Mouse (Mus musculus) cerebellum, adult 11 months (tissue): ENCODE measurements around the gene Clptm1l.

Experiments used
- DNase-seq: peaks from one replicate; pipeline ENCODE4 v3.0.0; 2022

Clptm1l gene

GRCm38 (mm10) chr13:73603522-73604155 is at the start of gene Clptm1l:
Gene Clptm1l, plus strand, starts transcription at chr13:73604006.
- peak; percentile 97 for DNase-seq

GRCm38 (mm10) chr13:73564201-73564600 is 39.6 kb upstream of the Clptm1l start:
- no peak for DNase-seq

GRCm38 (mm10) chr13:73575051-73575450 is 28.8 kb upstream of the Clptm1l start:
- no peak for DNase-seq

- DNase-seq = no peak
Observed at GRCm38 (mm10) chr13:73577277-73577676, 26.5 kb upstream of the Clptm1l start.

- DNase-seq = no peak
Observed at GRCm38 (mm10) chr13:73591488-73591887, 12.3 kb upstream of the Clptm1l start.

GRCm38 (mm10) chr13:73592546-73592945 is 11.3 kb upstream of the Clptm1l start:
- DNase-seq = no peak

- DNase-seq = no peak
Observed at GRCm38 (mm10) chr13:73596276-73596675, 7.5 kb upstream of the Clptm1l start.

- DNase-seq = no peak
Observed at GRCm38 (mm10) chr13:73600217-73600616, 3.6 kb upstream of the Clptm1l start.

- no peak for DNase-seq
Observed at GRCm38 (mm10) chr13:73603046-73603445, 760 bp upstream of the Clptm1l start.

- DNase-seq = no peak
Observed at GRCm38 (mm10) chr13:73604156-73604957, 551 bp downstream of the Clptm1l start.

- no peak for DNase-seq
Observed at GRCm38 (mm10) chr13:73618406-73618805, 14.6 kb downstream of the Clptm1l start.

GRCm38 (mm10) chr13:73620637-73621036 is 16.8 kb downstream of the Clptm1l start:
- DNase-seq = no peak

GRCm38 (mm10) chr13:73626410-73626744 is 22.6 kb downstream of the Clptm1l start:
- no peak for DNase-seq

- peak; percentile 20 for DNase-seq
Observed at GRCm38 (mm10) chr13:73626745-73627549, 23.1 kb downstream of the Clptm1l start, which contains the start of gene Tert. Gene Tert, plus strand, starts transcription at chr13:73626911.

- no peak for DNase-seq
Observed at GRCm38 (mm10) chr13:73628586-73629113, 24.8 kb downstream of the Clptm1l start.

GRCm38 (mm10) chr13:73631837-73632236 is 28.0 kb downstream of the Clptm1l start:
- no peak for DNase-seq

- DNase-seq = no peak
Observed at GRCm38 (mm10) chr13:73637826-73638225, 34.0 kb downstream of the Clptm1l start.

- no peak for DNase-seq
Observed at GRCm38 (mm10) chr13:73641296-73641695, 37.5 kb downstream of the Clptm1l start.

GRCm38 (mm10) chr13:73646397-73647087 is 42.7 kb downstream of the Clptm1l start:
- no peak for DNase-seq

- no peak for DNase-seq
Observed at GRCm38 (mm10) chr13:73653266-73653665, 49.5 kb downstream of the Clptm1l start.

GRCm38 (mm10) chr13:73654976-73655375 is 51.2 kb downstream of the Clptm1l start:
- DNase-seq = no peak

- DNase-seq = no peak
Observed at GRCm38 (mm10) chr13:73658953-73659352, 55.1 kb downstream of the Clptm1l start.
